Mouse (Mus musculus): ENCODE results near the gene Ttll8.

Gene Ttll8

GRCm38 (mm10) chr15:88860781-88861180, 93.4 kb downstream of the Ttll8 start:
- no peak for DNase-seq (ENCODE audit: low spot score in 2 of 2)

DNA sequence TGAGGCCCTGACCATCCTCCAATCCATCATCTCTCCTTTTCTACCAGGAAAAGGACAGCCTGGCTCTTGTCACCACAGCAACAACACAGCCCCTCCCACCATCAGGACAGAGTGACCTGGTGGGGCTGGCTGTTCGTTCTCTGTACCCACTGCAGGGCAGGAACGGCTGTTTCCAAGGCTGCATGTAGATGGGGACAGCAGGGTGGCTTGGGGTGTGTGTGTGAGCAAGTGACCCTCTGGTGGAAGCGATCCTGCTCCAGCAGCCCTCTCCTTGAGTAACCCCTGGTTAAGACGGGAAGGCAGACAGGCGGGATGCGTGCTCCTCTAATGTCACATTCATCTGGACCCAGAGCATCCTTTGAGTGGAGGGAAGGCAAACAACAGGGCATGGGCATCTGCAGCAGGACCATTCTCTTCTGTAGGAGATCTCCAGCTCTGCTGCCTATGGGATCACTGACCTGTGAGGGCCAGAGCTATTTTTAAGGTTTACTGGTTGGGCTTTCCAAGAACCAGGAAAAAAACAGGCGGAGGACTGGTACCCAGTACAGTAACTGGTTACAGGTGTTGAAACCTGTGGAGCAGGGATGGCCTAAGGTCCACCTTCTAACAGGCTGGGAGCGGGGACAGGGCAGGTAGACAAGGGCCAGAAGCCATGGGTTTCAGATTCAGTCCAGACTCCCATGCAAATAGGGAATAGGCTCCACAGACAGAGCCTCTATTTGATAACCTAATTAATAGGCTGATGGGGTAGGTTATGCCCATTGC, 94.8 kb downstream of the Ttll8 start:
- no peak for DNase-seq (ENCODE audit: low spot score in 2 of 2)

GRCm38 (mm10) chr15:88858707-88859106, 95.5 kb downstream of the Ttll8 start:
- DNase-seq (ENCODE audit: low spot score in 2 of 2) = no peak

- DNase-seq (ENCODE audit: low spot score in 2 of 2) = no peak
Observed at GRCm38 (mm10) chr15:88858141-88858541, 96.1 kb downstream of the Ttll8 start.

GRCm38 (mm10) chr15:88857361-88857760, 96.9 kb downstream of the Ttll8 start:
- DNase-seq (ENCODE audit: low spot score in 2 of 2) = no peak

DNA sequence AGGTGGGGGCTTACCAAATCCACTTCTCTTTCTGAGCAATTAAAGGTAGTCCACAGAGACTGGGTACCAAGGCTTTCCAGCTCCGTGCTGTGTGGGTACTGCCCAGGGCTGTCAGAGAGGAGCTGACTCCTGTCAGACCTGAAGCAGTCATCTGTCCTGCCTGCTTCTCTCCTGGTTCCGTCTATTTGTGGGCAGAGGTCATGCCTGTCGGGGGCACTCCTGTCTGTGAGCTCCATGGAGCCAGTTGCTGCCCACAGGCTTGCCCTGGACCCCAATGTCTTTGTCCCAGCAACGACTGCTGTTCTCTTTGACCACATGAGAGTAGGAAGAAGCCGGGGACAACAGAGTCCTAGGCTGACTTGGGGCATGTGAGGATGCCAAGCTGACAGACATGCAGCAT, 97.6 kb downstream of the Ttll8 start:
- no peak for DNase-seq (ENCODE audit: low spot score in 2 of 2)

- DNase-seq (ENCODE audit: low spot score in 2 of 2) = no peak
Observed at GRCm38 (mm10) chr15:88855896-88856417, 98.3 kb downstream of the Ttll8 start.

- DNase-seq (ENCODE audit: low spot score in 2 of 2) = no peak
Observed at GRCm38 (mm10) chr15:88854969-88855830, 99.0 kb downstream of the Ttll8 start.

GRCm38 (mm10) chr15:88854119-88854968, 99.9 kb downstream of the Ttll8 start:
- no peak for DNase-seq (ENCODE audit: low spot score in 2 of 2)

GRCm38 (mm10) chr15:88853106-88853505, 101.1 kb downstream of the Ttll8 start:
- no peak for DNase-seq (ENCODE audit: low spot score in 2 of 2)

DNA sequence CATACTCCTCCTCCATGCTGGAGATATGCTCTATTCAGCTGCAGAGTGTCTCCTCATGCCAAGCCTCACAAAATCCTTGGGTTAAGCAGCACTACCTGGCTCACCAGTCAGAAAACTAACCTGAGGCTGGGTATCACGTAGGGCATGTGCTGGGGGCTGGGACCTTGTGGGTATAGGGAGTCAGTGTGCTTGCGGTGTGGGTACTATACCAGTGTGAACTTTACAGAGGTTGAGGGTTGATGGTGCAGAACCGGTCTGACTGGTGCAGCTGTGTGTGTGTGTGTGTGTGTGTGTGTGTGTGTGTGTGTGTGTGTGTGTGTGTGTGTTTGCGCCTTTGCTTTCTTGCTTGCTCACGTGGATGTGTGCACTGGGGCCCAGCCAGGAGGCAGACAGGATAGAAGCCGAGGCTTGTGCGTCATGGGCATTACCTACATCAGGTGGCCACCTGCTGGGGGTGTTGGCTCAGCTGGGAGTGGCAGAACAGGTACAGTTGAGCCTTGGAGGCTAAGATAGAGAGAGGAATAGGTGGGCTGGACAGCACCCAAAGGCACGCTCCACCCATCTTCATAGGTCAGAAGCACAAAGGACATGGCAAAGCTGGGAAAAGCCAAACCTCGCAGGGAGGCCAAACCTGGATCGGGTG, 102.6 kb downstream of the Ttll8 start:
- DNase-seq (ENCODE audit: low spot score in 2 of 2) = no peak

GRCm38 (mm10) chr15:88851076-88851475, 103.1 kb downstream of the Ttll8 start:
- DNase-seq (ENCODE audit: low spot score in 2 of 2) = no peak

GRCm38 (mm10) chr15:88850146-88850826, 103.9 kb downstream of the Ttll8 start:
- DNase-seq (ENCODE audit: low spot score in 2 of 2) = no peak

DNA sequence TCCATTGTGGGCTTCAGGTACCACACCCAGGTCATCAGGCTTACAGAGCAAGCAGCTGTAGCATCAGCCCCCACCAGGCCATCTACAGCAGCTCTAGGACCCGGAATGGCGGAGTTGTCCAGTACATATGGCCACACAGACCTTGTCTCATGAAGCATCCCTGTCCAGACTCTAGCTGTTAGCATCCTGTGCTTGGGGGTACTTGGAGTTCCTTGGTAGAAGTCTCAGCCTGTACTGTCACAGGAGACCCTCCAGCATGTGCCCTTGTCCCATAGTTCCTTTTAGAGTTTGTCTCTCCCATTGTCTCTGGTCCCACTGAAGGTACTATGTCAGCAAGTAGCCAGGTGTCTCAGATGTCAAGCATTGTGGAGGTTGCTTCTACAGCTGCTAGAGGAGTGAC, 104.6 kb downstream of the Ttll8 start:
- no peak for DNase-seq (ENCODE audit: low spot score in 2 of 2)

GRCm38 (mm10) chr15:88848661-88849060, 105.6 kb downstream of the Ttll8 start:
- DNase-seq (ENCODE audit: low spot score in 2 of 2) = no peak

GRCm38 (mm10) chr15:88844966-88845365, 109.3 kb downstream of the Ttll8 start:
- no peak for DNase-seq (ENCODE audit: low spot score in 2 of 2)

- DNase-seq (ENCODE audit: low spot score in 2 of 2) = no peak
Observed at GRCm38 (mm10) chr15:88843486-88844097, 110.6 kb downstream of the Ttll8 start.

DNA sequence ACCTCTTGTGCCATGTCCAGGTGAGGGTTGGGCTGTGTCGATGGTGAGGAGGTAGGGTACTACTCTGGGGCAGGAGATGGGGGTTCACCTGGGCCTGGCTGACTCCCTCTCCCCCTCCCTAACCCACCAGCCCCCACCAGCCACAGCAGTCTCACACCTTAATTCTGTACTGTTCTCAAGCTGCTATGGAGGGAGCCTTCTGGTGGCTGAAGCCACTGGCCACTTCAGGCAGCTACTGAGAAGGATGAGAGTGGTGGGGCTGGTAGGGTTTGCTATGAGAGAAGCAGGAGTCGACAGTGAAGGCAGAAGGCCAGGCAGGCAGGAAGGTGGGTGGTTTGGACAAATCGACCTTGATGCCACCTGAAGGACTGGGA, 111.9 kb downstream of the Ttll8 start:
- DNase-seq (ENCODE audit: low spot score in 2 of 2) = no peak

GRCm38 (mm10) chr15:88841580-88842299, 112.5 kb downstream of the Ttll8 start:
- no peak for DNase-seq (ENCODE audit: low spot score in 2 of 2)

- DNase-seq (ENCODE audit: low spot score in 2 of 2) = no peak
Observed at GRCm38 (mm10) chr15:88841160-88841559, 113.1 kb downstream of the Ttll8 start.
